20 mouse cellular contexts compared by ENCODE assay signal in genomic region chr4:59491097-59491496, GRCm38 (mm10).
"Had no signal": no experiment of that assay in that cellular context is flagged by ENCODE, and none has a peak within 500 bp of the region (broad histone marks: within the 10 kb centered on the region; RNA-seq: fewer than 3 reads in every experiment).

No protein-coding gene starts in this region.

- H3K9me3 ChIP-seq: intestine, embryonic 15.5 days; kidney, embryonic 15.5 days; limb, embryonic 12.5 days; limb, embryonic 15.5 days; lung, embryonic 15.5 days; midbrain, embryonic 12.5 days; midbrain, embryonic 15.5 days; neural tube, embryonic 13.5 days; stomach, embryonic 15.5 days had no signal

- H3K4me1 ChIP-seq: intestine, embryonic 15.5 days; kidney, embryonic 15.5 days; limb, embryonic 12.5 days; limb, embryonic 15.5 days; midbrain, embryonic 12.5 days; midbrain, embryonic 15.5 days; neural tube, embryonic 13.5 days; stomach, embryonic 15.5 days had no signal

- H3K27ac ChIP-seq: intestine, embryonic 15.5 days; kidney, embryonic 15.5 days; limb, embryonic 12.5 days; limb, embryonic 15.5 days; liver, embryonic 14.5 days; lung, embryonic 15.5 days; midbrain, embryonic 12.5 days; midbrain, embryonic 15.5 days; neural tube, embryonic 13.5 days; stomach, embryonic 15.5 days had no signal

- H3K36me3 ChIP-seq: midbrain, embryonic 12.5 days had no signal

- H3K9ac ChIP-seq: intestine, embryonic 15.5 days; kidney, embryonic 15.5 days; limb, embryonic 12.5 days; limb, embryonic 15.5 days; liver, embryonic 14.5 days; lung, embryonic 15.5 days; midbrain, embryonic 12.5 days; midbrain, embryonic 15.5 days; neural tube, embryonic 13.5 days; stomach, embryonic 15.5 days had no signal

- ATAC-seq: intestine, embryonic 15.5 days; midbrain, embryonic 15.5 days had no signal

- H3K27me3 ChIP-seq: intestine, embryonic 15.5 days; kidney, embryonic 15.5 days; limb, embryonic 12.5 days; limb, embryonic 15.5 days; lung, embryonic 15.5 days; midbrain, embryonic 12.5 days; midbrain, embryonic 15.5 days; neural tube, embryonic 13.5 days; stomach, embryonic 15.5 days had no signal

- H3K4me2 ChIP-seq: intestine, embryonic 15.5 days; kidney, embryonic 15.5 days; limb, embryonic 12.5 days; limb, embryonic 15.5 days; lung, embryonic 15.5 days; midbrain, embryonic 12.5 days; midbrain, embryonic 15.5 days; neural tube, embryonic 13.5 days; stomach, embryonic 15.5 days had no signal

- DNase-seq: kidney, adult 11 months; kidney, adult 8-10 months; kidney, postnatal 10 days; kidney, postnatal 36 days; left cerebral cortex, postnatal 4 days; retina, postnatal 1 day; right cerebral cortex, postnatal 25 days; spleen, adult 18-20 months; thymus, postnatal 36 days had no signal

- H3K4me3 ChIP-seq: intestine, embryonic 15.5 days; kidney, embryonic 15.5 days; limb, embryonic 12.5 days; limb, embryonic 15.5 days; lung, embryonic 15.5 days; midbrain, embryonic 12.5 days; midbrain, embryonic 15.5 days; myocyte; neural tube, embryonic 13.5 days; stomach, embryonic 15.5 days had no signal
